Mouse (Mus musculus) olfactory bulb, adult 2 months (tissue): ENCODE measurements around the gene Cyb5d1.

Experiments
- CTCF ChIP-seq: fragments of 200-500 bp; IDR thresholded peaks from 2 replicates; pipeline ENCODE4 v1.5.1; 2012; ENCODE audit warnings: low read depth, mild to moderate bottlenecking, low read length, moderate library complexity; ENCODE audit not compliant: insufficient read depth
- POLR2A ChIP-seq: fragments of 200-500 bp; IDR thresholded peaks from 2 replicates; pipeline ENCODE4 v1.6.1; 2012; ENCODE audit warnings: mild to moderate bottlenecking, low read depth, low read length, moderate library complexity; ENCODE audit not compliant: insufficient read depth

- TF ChIP-seq POLR2A (no peak), CTCF (no peak)
Measured at GRCm38 (mm10) chr11:69396772-69397171, 1.3 kb upstream of the Cyb5d1 start.
